Mouse (Mus musculus) limb, embryonic 10.5 days (tissue): ENCODE data around the gene Syt14. TPM values are rescaled to one million over a fixed set of nuclear protein-coding genes. Genes with fewer than 3 reads are reported as not detected.
A peak's percentile ranks its signal among the peaks of the same experiment; 100 is the strongest.

ENCODE experiments used
- DNase-seq: peaks from one replicate; pipeline ENCODE4 v3.0.0-alpha.2; 2017; ENCODE audit warnings: low spot score
- H3K27ac ChIP-seq: fragments of 300-500 bp; sonication (generic); 2 replicates; pipeline ENCODE4 v1.5.1; 2016; ENCODE audit warnings: mild to moderate bottlenecking
- H3K27me3 ChIP-seq: fragments of 300-500 bp; sonication (generic); 2 replicates; pipeline ENCODE4 v1.6.1; 2016; ENCODE audit warnings: low read depth, mild to moderate bottlenecking; ENCODE audit not compliant: poor library complexity, severe bottlenecking
- H3K36me3 ChIP-seq: fragments of 300-500 bp; sonication (generic); 2 replicates; pipeline ENCODE4 v1.6.1; 2016; ENCODE audit warnings: mild to moderate bottlenecking, moderate library complexity
- H3K4me1 ChIP-seq: fragments of 300-500 bp; sonication (generic); 2 replicates; pipeline ENCODE4 v1.6.1; 2016
- H3K4me3 ChIP-seq: fragments of 300-500 bp; sonication (generic); 2 replicates; pipeline ENCODE4 v1.5.1; 2016; ENCODE audit warnings: mild to moderate bottlenecking, moderate library complexity
- H3K9me3 ChIP-seq: fragments of 300-500 bp; sonication (generic); replicated peaks from 2 replicates; pipeline ENCODE4 v1.6.1; 2016; ENCODE audit warnings: mild to moderate bottlenecking
- WGBS: fragments of 180-500 bp; shearing (Covaris S2); methylation state at CpG from one replicate; pipeline ENCODE4 v1.1.7; 2016; 5-methylcytosine and 5-hydroxymethylcytosine counted together
- polyA plus RNA-seq: library from polyadenylated mRNA; unstranded; fragments of >200 nt; fragmentation: Nextera tagmentation; extraction: Ambion mirVana; gene quantifications from 2 replicates; pipeline ENCODE4 v1.2.1, GENCODE M21; 2016

Syt14 gene
- polyA plus RNA-seq, 1 experiment from 2014 or later: 4.1 TPM

DNA sequence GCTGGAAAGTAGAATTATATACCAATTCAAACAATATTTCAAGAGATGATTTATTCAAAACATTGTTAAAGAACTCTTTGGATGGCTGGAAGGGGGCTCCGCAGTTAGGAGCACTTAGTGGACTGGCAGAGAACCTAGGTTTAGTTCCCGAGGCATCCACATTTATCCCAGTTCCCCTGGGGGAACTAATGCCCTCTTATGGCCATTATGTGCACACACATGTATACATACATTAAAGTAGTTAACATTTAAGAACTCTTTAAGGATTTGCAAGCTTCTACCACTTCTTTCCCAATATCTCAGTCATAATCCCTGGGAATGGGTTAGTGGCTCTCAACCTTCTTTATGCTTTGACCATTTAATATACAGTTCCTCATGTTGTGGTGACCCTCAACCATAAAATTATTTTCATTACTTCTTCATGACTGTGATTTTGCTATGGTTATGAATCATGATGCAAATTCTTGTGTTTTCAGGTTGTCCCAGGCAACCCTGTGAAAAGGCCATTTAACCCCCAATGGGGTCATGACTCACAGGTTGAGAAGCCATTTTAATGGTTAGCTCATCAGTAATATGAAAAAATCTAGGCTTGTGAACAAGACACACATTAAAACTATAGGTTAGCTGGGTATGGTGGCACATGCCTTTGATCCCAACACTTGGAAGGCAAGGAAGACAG is 152.8 kb downstream of the Syt14 start:
- H3K4me1 ChIP-seq: peaks cover 4% of the 10 kb centered on the region; the same call in 1 of the 2 replicates

GRCm38 (mm10) chr1:192880130-192880529 is 155.4 kb downstream of the Syt14 start:
- no peaks in the 10 kb centered on the region for H3K9me3 ChIP-seq
- 83% methylated on average over 4 of the region's 4 CpGs for WGBS
- no peak overlapping the region for H3K4me3 ChIP-seq

More for the DNA sequence above, 152.8 kb downstream of the Syt14 start:
- DNase-seq: no peak
- H3K27me3 ChIP-seq: no peaks in the 10 kb centered on the region
- H3K27ac ChIP-seq: no peak overlapping the region
- WGBS: 73% methylated on average over 2 of the region's 2 CpGs
- H3K9me3 ChIP-seq: no peaks in the 10 kb centered on the region
- H3K4me3 ChIP-seq: no peak overlapping the region
- no peaks in the 10 kb centered on the region for H3K36me3 ChIP-seq

DNA sequence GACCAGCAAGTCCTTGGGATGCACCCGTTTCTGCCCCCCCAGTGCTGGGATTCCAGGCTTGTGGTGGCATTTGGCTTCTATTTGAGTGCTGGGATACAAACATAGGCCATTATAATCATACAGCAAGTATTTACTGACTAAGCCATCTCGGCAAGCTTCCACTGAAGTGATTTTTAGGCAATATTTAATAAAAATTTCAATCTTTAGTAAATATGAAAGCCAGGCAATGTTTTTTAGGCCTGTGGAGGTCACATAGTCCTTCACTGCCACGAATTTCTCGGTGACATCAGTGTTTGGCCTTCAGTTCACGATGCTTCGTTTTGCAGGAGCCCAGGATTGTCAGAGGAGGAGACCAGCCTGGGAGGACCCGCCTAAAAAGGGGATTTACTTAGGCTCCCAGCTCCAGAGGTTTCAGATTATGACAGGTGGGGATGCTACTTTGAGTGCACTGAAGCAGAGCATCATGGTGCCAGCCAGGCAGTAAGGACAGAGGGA is 156.4 kb downstream of the Syt14 start:
- no peak for DNase-seq
- no peak overlapping the region for H3K4me3 ChIP-seq
- no peaks in the 10 kb centered on the region for H3K9me3 ChIP-seq
- no peaks in the 10 kb centered on the region for H3K4me1 ChIP-seq
- no peaks in the 10 kb centered on the region for H3K36me3 ChIP-seq
- no peak overlapping the region for H3K27ac ChIP-seq
- WGBS: 84% methylated on average over 7 of the region's 7 CpGs
- no peaks in the 10 kb centered on the region for H3K27me3 ChIP-seq

More at GRCm38 (mm10) chr1:192880130-192880529, 155.4 kb downstream of the Syt14 start:
- peaks cover 4% of the 10 kb centered on the region; the same call in 1 of the 2 replicates for H3K4me1 ChIP-seq
- no peaks in the 10 kb centered on the region for H3K27me3 ChIP-seq
- no peak for DNase-seq
- no peak overlapping the region for H3K27ac ChIP-seq
- H3K36me3 ChIP-seq: no peaks in the 10 kb centered on the region

DNA sequence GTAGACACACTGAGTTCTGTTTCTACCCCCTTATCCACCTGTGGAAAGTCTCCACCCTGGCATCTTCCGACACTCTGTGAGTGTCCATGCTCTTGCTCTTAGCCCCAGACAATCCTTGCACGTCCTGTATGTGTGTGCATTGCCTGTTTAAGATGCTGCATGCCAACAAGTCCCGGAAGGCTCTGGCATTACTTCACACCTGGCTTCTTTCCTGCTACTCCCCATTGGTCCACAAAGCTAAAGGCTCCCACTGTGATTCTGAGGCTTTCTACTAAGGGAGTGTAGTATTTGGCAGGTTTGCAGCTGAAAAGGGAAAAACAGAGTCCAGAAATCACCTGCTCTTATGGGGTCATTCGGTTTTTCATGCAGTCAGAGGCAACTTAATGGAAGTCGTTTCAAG is 162.7 kb downstream of the Syt14 start:
- peaks cover 12% of the 10 kb centered on the region; the same call in 1 of the 2 replicates for H3K4me1 ChIP-seq
- WGBS: 75% methylated on average over 5 of the region's 5 CpGs
- H3K27me3 ChIP-seq: no peaks in the 10 kb centered on the region
- H3K27ac ChIP-seq: no peak overlapping the region
- DNase-seq: no peak
- no peaks in the 10 kb centered on the region for H3K36me3 ChIP-seq
- no peak overlapping the region for H3K4me3 ChIP-seq
- no peaks in the 10 kb centered on the region for H3K9me3 ChIP-seq

DNA sequence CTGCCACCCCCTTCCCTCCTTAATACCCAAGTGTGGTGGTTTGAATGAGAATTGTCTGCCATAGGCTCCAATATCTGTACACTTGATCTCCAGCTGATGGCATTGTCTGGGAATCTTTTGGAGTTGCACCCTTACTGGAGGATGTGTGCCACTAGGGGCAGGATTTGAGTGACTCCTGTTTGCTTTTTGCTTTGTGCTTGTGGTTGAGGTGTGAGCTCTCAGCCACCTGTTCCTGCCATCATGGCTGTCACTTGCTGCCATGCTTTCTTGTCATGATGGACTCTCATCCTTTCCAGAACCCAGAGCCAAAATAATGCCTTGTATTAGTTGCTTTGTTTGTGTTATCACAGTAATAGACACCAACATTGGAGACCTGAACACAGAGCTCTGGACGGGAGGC is 165.8 kb downstream of the Syt14 start:
- no peak overlapping the region for H3K27ac ChIP-seq
- 88% methylated on average over 1 of the region's 1 CpGs for WGBS
- H3K27me3 ChIP-seq: no peaks in the 10 kb centered on the region
- H3K4me1 ChIP-seq: peaks cover 12% of the 10 kb centered on the region; the same call in 1 of the 2 replicates
- H3K4me3 ChIP-seq: no peak overlapping the region
- DNase-seq: no peak
- no peaks in the 10 kb centered on the region for H3K9me3 ChIP-seq
- H3K36me3 ChIP-seq: no peaks in the 10 kb centered on the region

GRCm38 (mm10) chr1:192864440-192864839 is 171.1 kb downstream of the Syt14 start:
- Histone ChIP-seq H3K36me3 (no peaks in the 10 kb centered on the region), H3K27me3 (no peaks in the 10 kb centered on the region), H3K4me3 (no peak overlapping the region), H3K27ac (no peak overlapping the region), H3K4me1 (peaks cover 28% of the 10 kb centered on the region), H3K9me3 (no peaks in the 10 kb centered on the region)
- 80% methylated on average over 3 of the region's 3 CpGs for WGBS
- no peak for DNase-seq

GRCm38 (mm10) chr1:192861305-192861960 is 174.1 kb downstream of the Syt14 start:
- Histone ChIP-seq H3K36me3 (no peaks in the 10 kb centered on the region), H3K27ac (peak overlapping the region; percentile 79), H3K9me3 (no peaks in the 10 kb centered on the region), H3K4me3 (0 out of 2 replicates have a peak overlapping the region, but pooled peaks have one; percentile 7), H3K27me3 (0 out of 2 replicates have a peak, but pooled peaks cover 5% of the 10 kb centered on the region), H3K4me1 (peaks cover 34% of the 10 kb centered on the region)
- WGBS: 39% methylated on average over 5 of the region's 5 CpGs
- peak; percentile 56 for DNase-seq

DNA sequence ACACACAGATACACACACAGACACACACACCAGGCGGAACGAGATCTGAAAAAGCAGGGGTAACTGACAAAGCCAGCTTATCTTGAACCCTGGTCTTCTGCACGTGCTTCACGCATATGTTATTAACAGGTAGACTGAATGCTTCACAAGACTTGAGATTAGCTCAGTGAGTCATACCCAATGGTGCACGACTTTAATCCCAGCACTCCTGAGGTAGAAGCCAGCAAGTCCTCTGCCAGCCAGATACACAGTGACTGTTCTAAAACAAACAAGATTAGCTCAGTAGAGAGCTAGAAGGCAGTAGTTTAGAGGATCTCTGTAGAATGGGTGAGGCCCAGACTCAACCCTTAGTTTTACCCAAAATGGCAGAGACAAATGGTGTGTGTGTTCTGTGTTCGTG is 175.3 kb downstream of the Syt14 start:
- no peak overlapping the region for H3K27ac ChIP-seq
- 79% methylated on average over 6 of the region's 6 CpGs for WGBS
- no peak for DNase-seq
- H3K36me3 ChIP-seq: no peaks in the 10 kb centered on the region
- H3K4me3 ChIP-seq: no peak overlapping the region
- H3K27me3 ChIP-seq: 0 out of 2 replicates have a peak, but pooled peaks cover 5% of the 10 kb centered on the region
- no peaks in the 10 kb centered on the region for H3K9me3 ChIP-seq
- H3K4me1 ChIP-seq: peaks cover 41% of the 10 kb centered on the region

- 91% methylated on average over 5 of the region's 5 CpGs for WGBS
- Histone ChIP-seq H3K4me3 (no peak overlapping the region), H3K9me3 (no peaks in the 10 kb centered on the region), H3K27ac (no peak overlapping the region), H3K27me3 (0 out of 2 replicates have a peak, but pooled peaks cover 6% of the 10 kb centered on the region), H3K36me3 (peaks cover 7% of the 10 kb centered on the region), H3K4me1 (peaks cover 56% of the 10 kb centered on the region)
- no peak for DNase-seq
Measured at GRCm38 (mm10) chr1:192857582-192857981, 178.0 kb downstream of the Syt14 start.

DNA sequence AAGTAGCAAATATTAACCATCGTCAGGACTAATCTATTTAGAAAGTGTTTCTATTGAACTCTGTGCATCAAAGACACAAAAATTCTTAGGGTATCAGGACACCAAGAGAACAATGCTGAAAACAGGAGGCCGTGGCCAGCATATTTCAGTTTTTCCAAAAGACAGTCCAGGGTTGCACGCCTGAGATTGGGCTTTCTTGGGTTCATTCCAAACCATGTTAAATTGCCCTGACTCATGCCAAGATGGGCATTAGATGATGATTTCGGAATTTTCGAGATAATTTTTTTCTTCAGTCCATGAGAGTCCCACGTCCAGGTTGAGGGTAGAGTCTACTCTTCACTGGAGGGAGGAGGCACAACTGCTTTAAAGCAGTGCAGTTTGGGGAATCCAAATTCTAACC is 178.6 kb downstream of the Syt14 start:
- H3K27ac ChIP-seq: no peak overlapping the region; the same call in 1 of the 2 replicates
- 73% methylated on average over 6 of the region's 6 CpGs for WGBS

DNA sequence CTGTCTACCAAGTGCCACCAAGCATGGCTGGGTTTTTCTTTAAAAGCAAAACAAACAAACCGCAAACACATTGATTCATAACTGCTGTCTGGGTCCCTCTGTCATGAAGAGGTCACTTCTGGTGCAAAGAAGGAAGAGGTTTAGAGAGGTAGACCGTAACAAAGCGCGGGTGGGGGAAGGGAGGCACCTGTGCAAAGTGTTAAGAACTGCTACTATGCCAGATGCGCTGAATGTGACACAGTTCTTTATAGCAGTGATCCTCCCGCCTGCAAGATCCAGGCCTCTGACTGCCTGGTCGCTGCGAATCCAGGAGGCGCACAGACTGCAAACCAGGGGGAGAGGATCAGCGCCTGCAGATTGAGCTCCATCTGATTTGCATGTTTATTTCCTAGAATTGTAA is 179.2 kb downstream of the Syt14 start:
- 5% methylated on average over 10 of the region's 10 CpGs for WGBS
- Histone ChIP-seq H3K9me3 (no peaks in the 10 kb centered on the region), H3K36me3 (peaks cover 19% of the 10 kb centered on the region), H3K4me1 (peaks cover 56% of the 10 kb centered on the region), H3K27ac (peak overlapping the region; percentile 100), H3K27me3 (0 out of 2 replicates have a peak, but pooled peaks cover 10% of the 10 kb centered on the region), H3K4me3 (peak overlapping the region; percentile 84)
- peak; percentile 63 for DNase-seq

More for the DNA sequence above, 178.6 kb downstream of the Syt14 start:
- H3K27me3 ChIP-seq: 0 out of 2 replicates have a peak, but pooled peaks cover 10% of the 10 kb centered on the region
- H3K4me1 ChIP-seq: peaks cover 56% of the 10 kb centered on the region
- H3K9me3 ChIP-seq: no peaks in the 10 kb centered on the region
- DNase-seq: no peak
- no peak overlapping the region for H3K4me3 ChIP-seq
- peaks cover 13% of the 10 kb centered on the region for H3K36me3 ChIP-seq

- peaks cover 25% of the 10 kb centered on the region for H3K36me3 ChIP-seq
- H3K27me3 ChIP-seq: 0 out of 2 replicates have a peak, but pooled peaks cover 10% of the 10 kb centered on the region
- WGBS: under 1% methylated on average over 73 of the region's 75 CpGs
- no peaks in the 10 kb centered on the region for H3K9me3 ChIP-seq
- peak within 1 kb of the TSS; percentile 84 for H3K4me3 ChIP-seq
- H3K4me1 ChIP-seq: peaks cover 58% of the 10 kb centered on the region
- DNase-seq: peak; percentile 91
- H3K27ac ChIP-seq: peak within 1 kb of the TSS; percentile 100
Measured at GRCm38 (mm10) chr1:192855474-192856230, 179.9 kb downstream of the Syt14 start, which contains the start of gene Sertad4. TSS of gene Sertad4 (minus strand) at chr1:192855756.
